Mouse (Mus musculus) heart, embryonic 13.5 days (tissue): ENCODE results near the gene Farp2. TPM values are rescaled to one million over a fixed set of nuclear protein-coding genes. Genes with fewer than 3 reads are reported as not detected.

ENCODE experiments used
- ATAC-seq: fragments of 200-750 bp; cut with Nextera tagmentation; 2 replicates; pipeline ENCODE4 v1.8.0; 2017; ENCODE audit warnings: moderate TSS enrichment; ENCODE audit not compliant: insufficient number of reproducible peaks, low FRiP score, low TSS enrichment; ENCODE audit errors: extremely low read depth
- H3K27ac ChIP-seq: fragments of 300-500 bp; sonication (generic); replicated peaks from 2 replicates; pipeline ENCODE4 v1.5.1; 2015; ENCODE audit warnings: moderate library complexity, mild to moderate bottlenecking, inconsistent platforms
- H3K27me3 ChIP-seq: fragments of 300-500 bp; sonication (generic); replicated peaks from 2 replicates; pipeline ENCODE4 v1.6.1; 2015; ENCODE audit warnings: mild to moderate bottlenecking, inconsistent platforms
- H3K36me3 ChIP-seq: fragments of 300-500 bp; sonication (generic); 2 replicates; pipeline ENCODE4 v1.6.1; 2015; ENCODE audit warnings: mild to moderate bottlenecking, inconsistent platforms
- H3K4me1 ChIP-seq: fragments of 300-500 bp; sonication (generic); 2 replicates; pipeline ENCODE4 v1.6.1; 2015; ENCODE audit warnings: inconsistent platforms
- H3K4me2 ChIP-seq: fragments of 300-500 bp; sonication (generic); 2 replicates; pipeline ENCODE4 v1.6.1; 2015; ENCODE audit warnings: inconsistent platforms, mild to moderate bottlenecking, moderate library complexity
- H3K4me3 ChIP-seq: fragments of 300-500 bp; sonication (generic); 2 replicates; pipeline ENCODE4 v1.5.1; 2015; ENCODE audit warnings: moderate library complexity, mild to moderate bottlenecking, inconsistent platforms
- H3K9ac ChIP-seq: fragments of 300-500 bp; sonication (generic); 2 replicates; pipeline ENCODE4 v1.6.1; 2015; ENCODE audit warnings: inconsistent platforms, mild to moderate bottlenecking, moderate library complexity
- H3K9me3 ChIP-seq: fragments of 300-500 bp; sonication (generic); 2 replicates; pipeline ENCODE4 v1.6.1; 2016; ENCODE audit warnings: inconsistent platforms
- WGBS: fragments of 180-500 bp; shearing (Covaris S2); methylation state at CpG from one replicate; pipeline ENCODE4 v1.1.7; 2015; ENCODE audit warnings: mixed read lengths; 5-methylcytosine and 5-hydroxymethylcytosine counted together
- polyA plus RNA-seq: library from polyadenylated mRNA; unstranded; fragments of >200 nt; fragmentation: Nextera tagmentation; extraction: Ambion mirVana; gene quantifications from 2 replicates; pipeline ENCODE4 v1.2.1, GENCODE M21; 2015

The Farp2 gene
- polyA plus RNA-seq, 1 experiment from 2014 or later = 3.3 TPM

GRCm38 (mm10) chr1:93563649-93564048 is 51.8 kb downstream of the Farp2 start:
- 79% methylated on average over 1 of the region's 1 CpGs for WGBS
- Histone ChIP-seq H3K4me3 (no peak overlapping the region), H3K9me3 (no peaks in the 10 kb centered on the region), H3K36me3 (peaks cover 11% of the 10 kb centered on the region), H3K4me1 (no peaks in the 10 kb centered on the region), H3K9ac (no peak overlapping the region), H3K27ac (no peak overlapping the region), H3K27me3 (no peaks in the 10 kb centered on the region), H3K4me2 (no peak overlapping the region)
- no peak for ATAC-seq

GRCm38 (mm10) chr1:93564781-93565180 is 52.9 kb downstream of the Farp2 start:
- Histone ChIP-seq H3K36me3 (peaks cover 16% of the 10 kb centered on the region), H3K27ac (no peak overlapping the region), H3K9ac (no peak overlapping the region), H3K4me1 (no peaks in the 10 kb centered on the region), H3K27me3 (no peaks in the 10 kb centered on the region), H3K9me3 (no peaks in the 10 kb centered on the region), H3K4me2 (no peak overlapping the region), H3K4me3 (no peak overlapping the region)
- WGBS = 81% methylated on average over 3 of the region's 3 CpGs
- no peak for ATAC-seq

- Histone ChIP-seq H3K36me3 (peaks cover 32% of the 10 kb centered on the region), H3K27me3 (no peaks in the 10 kb centered on the region), H3K9ac (no peak overlapping the region), H3K4me2 (no peak overlapping the region), H3K4me3 (no peak overlapping the region), H3K27ac (no peak overlapping the region), H3K9me3 (peaks cover 11% of the 10 kb centered on the region), H3K4me1 (no peaks in the 10 kb centered on the region)
- no peak for ATAC-seq
- 54% methylated on average over 3 of the region's 3 CpGs for WGBS
Measured at GRCm38 (mm10) chr1:93567013-93567412, 55.1 kb downstream of the Farp2 start.

- no peak overlapping the region for H3K9ac ChIP-seq
- H3K36me3 ChIP-seq = peaks cover 36% of the 10 kb centered on the region
- H3K4me3 ChIP-seq = no peak overlapping the region
- peaks cover 11% of the 10 kb centered on the region for H3K9me3 ChIP-seq
- no peak for ATAC-seq
- no peak overlapping the region for H3K4me2 ChIP-seq
- no peak overlapping the region for H3K27ac ChIP-seq
- no peaks in the 10 kb centered on the region for H3K4me1 ChIP-seq
- no peaks in the 10 kb centered on the region for H3K27me3 ChIP-seq
- WGBS = 70% methylated on average over 9 of the region's 9 CpGs
Measured at GRCm38 (mm10) chr1:93567717-93568497, 56.0 kb downstream of the Farp2 start.

- Histone ChIP-seq H3K9ac (no peak overlapping the region), H3K9me3 (no peaks in the 10 kb centered on the region), H3K27ac (no peak overlapping the region), H3K4me3 (no peak overlapping the region), H3K36me3 (peaks cover 44% of the 10 kb centered on the region), H3K27me3 (no peaks in the 10 kb centered on the region), H3K4me1 (no peaks in the 10 kb centered on the region), H3K4me2 (no peak overlapping the region)
- WGBS = 72% methylated on average over 3 of the region's 3 CpGs
- ATAC-seq = no peak
Measured at GRCm38 (mm10) chr1:93577066-93577465, 65.2 kb downstream of the Farp2 start.

- Histone ChIP-seq H3K9ac (no peak overlapping the region), H3K4me3 (no peak overlapping the region), H3K36me3 (peaks cover 39% of the 10 kb centered on the region), H3K4me2 (no peak overlapping the region), H3K4me1 (no peaks in the 10 kb centered on the region), H3K9me3 (no peaks in the 10 kb centered on the region), H3K27me3 (no peaks in the 10 kb centered on the region), H3K27ac (no peak overlapping the region)
- WGBS = 71% methylated on average over 4 of the region's 4 CpGs
- no peak for ATAC-seq
Measured at GRCm38 (mm10) chr1:93577861-93578260, 66.0 kb downstream of the Farp2 start.

GRCm38 (mm10) chr1:93581545-93581944 is 69.7 kb downstream of the Farp2 start:
- Histone ChIP-seq H3K4me2 (no peak overlapping the region), H3K9me3 (0 out of 2 replicates have a peak, but pooled peaks cover 3% of the 10 kb centered on the region), H3K4me3 (no peak overlapping the region), H3K27ac (no peak overlapping the region), H3K9ac (no peak overlapping the region), H3K4me1 (no peaks in the 10 kb centered on the region), H3K36me3 (peaks cover 43% of the 10 kb centered on the region), H3K27me3 (no peaks in the 10 kb centered on the region)
- no peak for ATAC-seq
- whole genome bisulfite sequencing = 89% methylated on average over 7 of the region's 7 CpGs

- ATAC-seq = no peak
- Histone ChIP-seq H3K27ac (no peak overlapping the region), H3K9ac (no peak overlapping the region), H3K27me3 (no peaks in the 10 kb centered on the region), H3K9me3 (0 out of 2 replicates have a peak, but pooled peaks cover 3% of the 10 kb centered on the region), H3K4me3 (no peak overlapping the region), H3K36me3 (peaks cover 20% of the 10 kb centered on the region), H3K4me2 (no peak overlapping the region), H3K4me1 (no peaks in the 10 kb centered on the region)
- WGBS = 82% methylated on average over 3 of the region's 3 CpGs
Measured at GRCm38 (mm10) chr1:93588346-93588745, 76.5 kb downstream of the Farp2 start.

GRCm38 (mm10) chr1:93593960-93594359 is 82.1 kb downstream of the Farp2 start:
- H3K9me3 ChIP-seq = no peaks in the 10 kb centered on the region
- H3K36me3 ChIP-seq = peaks cover 12% of the 10 kb centered on the region
- no peak overlapping the region for H3K27ac ChIP-seq
- no peaks in the 10 kb centered on the region for H3K27me3 ChIP-seq
- ATAC-seq = no peak
- H3K4me3 ChIP-seq = no peak overlapping the region
- H3K9ac ChIP-seq = no peak overlapping the region
- H3K4me1 ChIP-seq = no peaks in the 10 kb centered on the region
- no peak overlapping the region for H3K4me2 ChIP-seq

- ATAC-seq = no peak
Measured at GRCm38 (mm10) chr1:93595916-93596315, 84.0 kb downstream of the Farp2 start.

GRCm38 (mm10) chr1:93602911-93603310 is 91.0 kb downstream of the Farp2 start:
- no peaks in the 10 kb centered on the region for H3K9me3 ChIP-seq
- H3K9ac ChIP-seq = no peak overlapping the region
- 69% methylated on average over 4 of the region's 4 CpGs for WGBS
- no peak overlapping the region for H3K4me2 ChIP-seq
- no peaks in the 10 kb centered on the region for H3K27me3 ChIP-seq
- no peak for ATAC-seq
- H3K27ac ChIP-seq = no peak overlapping the region
- no peak overlapping the region for H3K4me3 ChIP-seq
- H3K4me1 ChIP-seq = no peaks in the 10 kb centered on the region
- H3K36me3 ChIP-seq = peaks cover 3% of the 10 kb centered on the region; the same call in 1 of the 2 replicates

More at GRCm38 (mm10) chr1:93595916-93596315, 84.0 kb downstream of the Farp2 start:
- no peaks in the 10 kb centered on the region for H3K4me1 ChIP-seq
- no peak overlapping the region for H3K4me3 ChIP-seq
- H3K36me3 ChIP-seq = peaks cover 12% of the 10 kb centered on the region
- no peaks in the 10 kb centered on the region for H3K9me3 ChIP-seq
- no peaks in the 10 kb centered on the region for H3K27me3 ChIP-seq
- WGBS = 70% methylated on average over 6 of the region's 6 CpGs
- no peak overlapping the region for H3K9ac ChIP-seq
- no peak overlapping the region for H3K27ac ChIP-seq
- H3K4me2 ChIP-seq = no peak overlapping the region

- Histone ChIP-seq H3K4me1 (no peaks in the 10 kb centered on the region), H3K27me3 (no peaks in the 10 kb centered on the region), H3K9ac (no peak overlapping the region), H3K9me3 (no peaks in the 10 kb centered on the region), H3K27ac (no peak overlapping the region), H3K4me2 (no peak overlapping the region), H3K36me3 (peaks cover 3% of the 10 kb centered on the region; the same call in 1 of the 2 replicates), H3K4me3 (no peak overlapping the region)
- WGBS = 89% methylated on average over 12 of the region's 12 CpGs
- no peak for ATAC-seq
Measured at GRCm38 (mm10) chr1:93603921-93604320, 92.0 kb downstream of the Farp2 start.
